Mouse (Mus musculus): ENCODE results near the gene Fxyd6. TPM values are rescaled to one million over a fixed set of nuclear protein-coding genes. Genes with fewer than 3 reads are reported as not detected.
A peak's percentile ranks its signal among the peaks of the same experiment; 100 is the strongest.

Gene Fxyd6
- polyA plus RNA-seq, 1 experiment from 2014 or later: not detected

GRCm38 (mm10) chr9:45388385-45388994 lies 18.5 kb downstream of the Fxyd6 start:
- H3K27ac ChIP-seq: no peak overlapping the region
- H3K79me2 ChIP-seq (ENCODE audit: inconsistent target): no peaks in the 10 kb centered on the region
- WGBS (ENCODE audit: missing documents): 46% methylated on average over 12 of the region's 12 CpGs
- H3K4me3 ChIP-seq (ENCODE audit: inconsistent target): no peak overlapping the region
- no peaks in the 10 kb centered on the region for H3K36me3 ChIP-seq (ENCODE audit: inconsistent target)

- Histone ChIP-seq H3K27ac (no peak overlapping the region), H3K4me3 (ENCODE audit: inconsistent target) (no peak overlapping the region), H3K79me2 (ENCODE audit: inconsistent target) (no peaks in the 10 kb centered on the region), H3K36me3 (ENCODE audit: inconsistent target) (no peaks in the 10 kb centered on the region)
- WGBS (ENCODE audit: missing documents): 94% methylated on average over 8 of the region's 8 CpGs
Measured at GRCm38 (mm10) chr9:45389596-45389995, 19.6 kb downstream of the Fxyd6 start.

- Histone ChIP-seq H3K27ac (no peak overlapping the region), H3K36me3 (ENCODE audit: inconsistent target) (no peaks in the 10 kb centered on the region), H3K4me3 (ENCODE audit: inconsistent target) (no peak overlapping the region), H3K79me2 (ENCODE audit: inconsistent target) (no peaks in the 10 kb centered on the region)
- 94% methylated on average over 7 of the region's 7 CpGs for WGBS (ENCODE audit: missing documents)
Measured at GRCm38 (mm10) chr9:45391299-45391698, 21.3 kb downstream of the Fxyd6 start.

- 79% methylated on average over 6 of the region's 6 CpGs for WGBS (ENCODE audit: missing documents)
- H3K79me2 ChIP-seq (ENCODE audit: inconsistent target): no peaks in the 10 kb centered on the region
- H3K36me3 ChIP-seq (ENCODE audit: inconsistent target): no peaks in the 10 kb centered on the region
- H3K27ac ChIP-seq: no peak overlapping the region
- H3K4me3 ChIP-seq (ENCODE audit: inconsistent target): no peak overlapping the region
Measured at GRCm38 (mm10) chr9:45395218-45395617, 25.2 kb downstream of the Fxyd6 start.

- Histone ChIP-seq H3K27ac (no peak overlapping the region), H3K4me3 (ENCODE audit: inconsistent target) (no peak overlapping the region), H3K79me2 (ENCODE audit: inconsistent target) (no peaks in the 10 kb centered on the region), H3K36me3 (ENCODE audit: inconsistent target) (no peaks in the 10 kb centered on the region)
- WGBS (ENCODE audit: missing documents): 84% methylated on average over 3 of the region's 3 CpGs
Measured at GRCm38 (mm10) chr9:45395796-45396195, 25.8 kb downstream of the Fxyd6 start.

GRCm38 (mm10) chr9:45398336-45398735 lies 28.4 kb downstream of the Fxyd6 start:
- H3K4me3 ChIP-seq (ENCODE audit: inconsistent target): no peak overlapping the region
- no peak overlapping the region for H3K27ac ChIP-seq
- no peaks in the 10 kb centered on the region for H3K79me2 ChIP-seq (ENCODE audit: inconsistent target)
- no peaks in the 10 kb centered on the region for H3K36me3 ChIP-seq (ENCODE audit: inconsistent target)
- WGBS (ENCODE audit: missing documents): 85% methylated on average over 1 of the region's 1 CpGs

- H3K36me3 ChIP-seq (ENCODE audit: inconsistent target): no peaks in the 10 kb centered on the region
- no peaks in the 10 kb centered on the region for H3K79me2 ChIP-seq (ENCODE audit: inconsistent target)
- H3K27ac ChIP-seq: no peak within 1 kb of the TSS
- 86% methylated on average over 4 of the region's 4 CpGs for WGBS (ENCODE audit: missing documents)
- H3K4me3 ChIP-seq (ENCODE audit: inconsistent target): no peak within 1 kb of the TSS
Measured at GRCm38 (mm10) chr9:45399434-45399833, 29.4 kb downstream of the Fxyd6 start, which contains the start of gene Fxyd2. Gene Fxyd2 (plus strand): TSS chr9:45399669.

GRCm38 (mm10) chr9:45401851-45402250 lies 31.9 kb downstream of the Fxyd6 start:
- WGBS (ENCODE audit: missing documents): 71% methylated on average over 4 of the region's 4 CpGs
- no peak overlapping the region for H3K4me3 ChIP-seq (ENCODE audit: inconsistent target)
- H3K27ac ChIP-seq: no peak overlapping the region
- no peaks in the 10 kb centered on the region for H3K79me2 ChIP-seq (ENCODE audit: inconsistent target)
- no peaks in the 10 kb centered on the region for H3K36me3 ChIP-seq (ENCODE audit: inconsistent target)

- no peak overlapping the region for H3K27ac ChIP-seq
- H3K36me3 ChIP-seq (ENCODE audit: inconsistent target): no peaks in the 10 kb centered on the region
- no peaks in the 10 kb centered on the region for H3K79me2 ChIP-seq (ENCODE audit: inconsistent target)
- 53% methylated on average over 2 of the region's 2 CpGs for WGBS (ENCODE audit: missing documents)
- no peak overlapping the region for H3K4me3 ChIP-seq (ENCODE audit: inconsistent target)
Measured at GRCm38 (mm10) chr9:45402957-45403356, 33.0 kb downstream of the Fxyd6 start.

GRCm38 (mm10) chr9:45405694-45406093 lies 35.7 kb downstream of the Fxyd6 start:
- H3K4me3 ChIP-seq (ENCODE audit: inconsistent target): no peak overlapping the region
- WGBS (ENCODE audit: missing documents): 7% methylated on average over 5 of the region's 5 CpGs

GRCm38 (mm10) chr9:45406808-45407207 lies 36.8 kb downstream of the Fxyd6 start:
- 100% methylated on average over 3 of the region's 3 CpGs for WGBS (ENCODE audit: missing documents)
- Histone ChIP-seq H3K36me3 (ENCODE audit: inconsistent target) (no peaks in the 10 kb centered on the region), H3K4me3 (ENCODE audit: inconsistent target) (no peak overlapping the region), H3K79me2 (ENCODE audit: inconsistent target) (no peaks in the 10 kb centered on the region), H3K27ac (no peak overlapping the region)

More at GRCm38 (mm10) chr9:45405694-45406093, 35.7 kb downstream of the Fxyd6 start:
- Histone ChIP-seq H3K79me2 (ENCODE audit: inconsistent target) (no peaks in the 10 kb centered on the region), H3K36me3 (ENCODE audit: inconsistent target) (no peaks in the 10 kb centered on the region), H3K27ac (peak overlapping the region; percentile 45)

- H3K36me3 ChIP-seq (ENCODE audit: inconsistent target): no peaks in the 10 kb centered on the region
- H3K4me3 ChIP-seq (ENCODE audit: inconsistent target): no peak overlapping the region
- WGBS (ENCODE audit: missing documents): 43% methylated on average over 31 of the region's 33 CpGs
- no peaks in the 10 kb centered on the region for H3K79me2 ChIP-seq (ENCODE audit: inconsistent target)
- H3K27ac ChIP-seq: no peak overlapping the region
Measured at GRCm38 (mm10) chr9:45407706-45408675, 38.0 kb downstream of the Fxyd6 start.

- 82% methylated on average over 5 of the region's 5 CpGs for WGBS (ENCODE audit: missing documents)
- H3K4me3 ChIP-seq (ENCODE audit: inconsistent target): no peak overlapping the region
- no peak overlapping the region for H3K27ac ChIP-seq
Measured at GRCm38 (mm10) chr9:45410193-45410592, 40.2 kb downstream of the Fxyd6 start.

GRCm38 (mm10) chr9:45410614-45411013 lies 40.6 kb downstream of the Fxyd6 start:
- 90% methylated on average over 2 of the region's 2 CpGs for WGBS (ENCODE audit: missing documents)
- H3K79me2 ChIP-seq (ENCODE audit: inconsistent target): no peaks in the 10 kb centered on the region
- no peaks in the 10 kb centered on the region for H3K36me3 ChIP-seq (ENCODE audit: inconsistent target)
- H3K27ac ChIP-seq: no peak overlapping the region
- no peak overlapping the region for H3K4me3 ChIP-seq (ENCODE audit: inconsistent target)

More at GRCm38 (mm10) chr9:45410193-45410592, 40.2 kb downstream of the Fxyd6 start:
- H3K79me2 ChIP-seq (ENCODE audit: inconsistent target): no peaks in the 10 kb centered on the region
- no peaks in the 10 kb centered on the region for H3K36me3 ChIP-seq (ENCODE audit: inconsistent target)

GRCm38 (mm10) chr9:45411111-45411510 lies 41.1 kb downstream of the Fxyd6 start:
- H3K4me3 ChIP-seq (ENCODE audit: inconsistent target): no peak overlapping the region
- 83% methylated on average over 3 of the region's 3 CpGs for WGBS (ENCODE audit: missing documents)
- H3K79me2 ChIP-seq (ENCODE audit: inconsistent target): no peaks in the 10 kb centered on the region
- no peaks in the 10 kb centered on the region for H3K36me3 ChIP-seq (ENCODE audit: inconsistent target)
- H3K27ac ChIP-seq: no peak overlapping the region

Measured in macrophage (primary cell).